ENCODE assay signal across 24 mouse cellular contexts in genomic region chr10:45398211-45398610, GRCm38 (mm10).
"Had no signal": no experiment of that assay in that cellular context is flagged by ENCODE, and none has a peak within 500 bp of the region (broad histone marks: within the 10 kb centered on the region; RNA-seq: fewer than 3 reads in every experiment).

No protein-coding gene starts in this region.

- H3K4me3 ChIP-seq: heart, adult 2 months; heart, embryonic 13.5 days; heart, embryonic 15.5 days; hindbrain, embryonic 10.5 days; hindbrain, embryonic 12.5 days; intestine, embryonic 15.5 days; layer of hippocampus, adult 2 months; left cerebral cortex, adult 2 months; limb, embryonic 10.5 days; limb, embryonic 12.5 days; liver, embryonic 13.5 days; liver, embryonic 15.5 days had no signal

- DNase-seq: gastrocnemius, postnatal 14 days; gastrocnemius, postnatal 36 days; heart, adult 11 months; heart, adult 2 months; heart, postnatal 14 days; heart, postnatal 4 days; kidney, adult 18-20 months; kidney, adult 8-10 months; kidney, postnatal 10 days; kidney, postnatal 25 days; kidney, postnatal 4 days; liver; liver, embryonic 13.5 days had no signal

- H3K4me1 ChIP-seq: heart, embryonic 13.5 days; heart, embryonic 15.5 days; hindbrain, embryonic 10.5 days; hindbrain, embryonic 12.5 days; intestine, embryonic 15.5 days; limb, embryonic 12.5 days had no signal

- H3K27ac ChIP-seq: heart, adult 2 months; heart, embryonic 13.5 days; heart, embryonic 15.5 days; hindbrain, embryonic 10.5 days; hindbrain, embryonic 12.5 days; hindbrain, embryonic 14.5 days; intestine, embryonic 15.5 days; layer of hippocampus, adult 2 months; left cerebral cortex, adult 2 months; limb, embryonic 10.5 days; limb, embryonic 12.5 days; liver, embryonic 13.5 days; liver, embryonic 15.5 days had no signal
